Mouse (Mus musculus) erythroid progenitor cell, adult 5-6 weeks (primary cell): ENCODE data around the gene Socs7. TPM values are rescaled to one million over a fixed set of nuclear protein-coding genes. Genes with fewer than 3 reads are reported as not detected.

Source experiments
- ATAC-seq: replicated peaks from 2 replicates; pipeline ENCODE4 v1.8.0; 2016; ENCODE audit warnings: moderate number of reproducible peaks, mild to moderate bottlenecking, moderate TSS enrichment, inconsistent platforms; ENCODE audit not compliant: poor library complexity, low FRiP score, severe bottlenecking
- total RNA-seq, 2 experiments: library from RNA; stranded (forward) in 1 of 2; stranded (reverse) in 1 of 2; fragments of 150-400 nt in 1 of 2; fragments of 186-747, 209-891 nt in 1 of 2; gene quantifications; 2 replicates each; pipeline versions ENCODE4 v1.2.3 to v1.2.4; 2015 to 2017; ENCODE audit warnings: low replicate concordance in 2 of 2

Socs7 gene
- total RNA-seq, 2 experiments from 2014 or later, result 2.5 to 5.4 TPM

DNA sequence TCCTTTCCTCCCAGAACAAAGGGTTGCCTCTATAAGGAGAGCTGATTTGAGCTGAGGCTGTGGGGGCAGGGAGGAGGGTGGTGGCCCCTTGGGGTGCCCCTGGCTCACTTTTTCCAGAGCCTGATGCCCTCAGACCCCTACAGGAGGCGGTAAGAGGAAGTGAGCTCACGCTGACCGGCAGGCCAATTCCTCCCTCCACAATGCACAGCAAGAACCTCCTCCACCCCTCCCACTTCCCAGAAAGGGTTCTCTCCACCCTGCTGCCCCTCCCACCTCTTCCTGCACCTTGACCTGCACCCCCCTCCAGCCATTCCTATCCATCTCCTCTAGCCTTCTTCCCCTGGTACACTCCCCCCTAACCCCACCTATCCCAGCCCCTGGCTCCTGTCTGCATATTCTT lies 49.8 kb downstream of the Socs7 start:
- ATAC-seq, result no peak

DNA sequence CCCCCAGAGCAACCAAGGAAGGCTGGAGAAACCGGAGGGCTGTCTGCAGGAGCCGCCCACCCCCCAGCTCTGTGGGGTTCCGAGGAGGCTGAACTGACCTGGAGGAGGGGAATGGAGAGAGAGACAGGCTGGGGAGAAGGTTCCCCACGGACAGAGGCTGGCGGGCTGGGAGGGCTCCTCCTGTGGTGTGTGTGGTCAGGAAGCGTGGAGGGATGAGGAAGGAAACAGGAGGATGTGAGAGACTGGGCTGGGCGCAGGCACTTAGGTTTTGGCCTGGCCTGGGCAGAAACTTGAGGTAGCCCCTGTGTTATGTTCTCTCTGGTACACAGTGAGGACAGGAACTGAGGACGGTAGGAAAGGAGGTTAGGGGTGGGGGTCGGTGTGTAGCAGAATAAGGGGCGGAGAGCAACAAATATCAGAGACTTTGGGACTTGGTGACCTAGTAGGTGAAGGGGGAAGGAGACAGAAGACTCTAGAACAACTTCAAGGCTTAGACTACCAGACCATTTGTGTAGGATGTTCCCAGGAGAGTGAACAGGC lies 50.5 kb downstream of the Socs7 start:
- ATAC-seq, result no peak

- ATAC-seq, result peak; percentile 78
Measured at GRCm38 (mm10) chr11:97415330-97415711, 53.0 kb downstream of the Socs7 start, which contains the start of gene Arhgap23. TSS of gene Arhgap23 (plus strand) at chr11:97415533.

DNA sequence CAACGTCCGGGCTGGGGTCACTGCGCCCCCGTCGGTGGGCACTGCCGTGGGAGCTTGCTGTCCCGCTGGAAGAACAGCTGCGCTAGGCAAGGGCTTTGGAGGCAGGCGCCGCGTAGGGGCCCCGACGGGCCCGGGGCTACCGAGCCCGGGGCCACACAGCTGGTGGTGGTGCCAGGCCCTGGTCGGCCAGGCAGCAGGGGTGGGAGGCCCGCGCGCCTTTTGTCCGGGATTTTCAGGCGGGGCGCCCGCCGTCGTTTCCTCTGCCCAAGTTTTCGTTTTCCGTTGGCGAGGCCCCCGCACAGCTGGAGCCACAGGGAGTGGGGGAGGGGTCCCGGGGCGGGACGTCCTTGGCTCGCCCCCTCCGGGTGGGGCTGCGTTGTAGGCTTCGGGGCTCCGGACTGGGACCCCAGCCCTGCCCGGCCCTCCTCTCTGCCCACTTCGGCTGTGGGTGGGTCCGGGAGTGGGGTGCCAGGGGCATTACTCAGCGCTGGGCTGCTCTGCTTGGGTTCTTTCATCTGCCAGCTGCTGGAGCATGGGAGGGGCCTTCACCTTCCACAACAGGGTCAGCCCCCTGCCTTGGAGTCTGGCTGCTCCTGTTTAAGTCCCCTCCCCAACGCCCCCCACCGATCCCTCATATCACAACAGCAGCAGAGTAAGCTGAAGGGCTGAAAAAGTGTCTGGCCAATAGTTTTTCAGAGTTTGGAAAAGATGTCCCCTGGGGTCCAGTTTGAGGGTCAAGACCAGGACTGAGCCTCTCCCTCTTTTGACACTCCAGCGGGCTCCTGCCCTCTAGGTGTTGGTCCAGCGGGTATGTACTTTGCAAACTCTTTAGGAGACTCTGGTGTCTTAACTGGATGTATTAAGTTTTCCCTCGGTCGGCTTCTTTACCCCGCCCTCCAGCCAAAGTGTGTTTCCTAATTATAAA lies 53.6 kb downstream of the Socs7 start:
- no peak for ATAC-seq

- ATAC-seq, result no peak
Measured at GRCm38 (mm10) chr11:97416637-97417035, 54.3 kb downstream of the Socs7 start.

GRCm38 (mm10) chr11:97418834-97419539 lies 56.6 kb downstream of the Socs7 start:
- no peak for ATAC-seq

DNA sequence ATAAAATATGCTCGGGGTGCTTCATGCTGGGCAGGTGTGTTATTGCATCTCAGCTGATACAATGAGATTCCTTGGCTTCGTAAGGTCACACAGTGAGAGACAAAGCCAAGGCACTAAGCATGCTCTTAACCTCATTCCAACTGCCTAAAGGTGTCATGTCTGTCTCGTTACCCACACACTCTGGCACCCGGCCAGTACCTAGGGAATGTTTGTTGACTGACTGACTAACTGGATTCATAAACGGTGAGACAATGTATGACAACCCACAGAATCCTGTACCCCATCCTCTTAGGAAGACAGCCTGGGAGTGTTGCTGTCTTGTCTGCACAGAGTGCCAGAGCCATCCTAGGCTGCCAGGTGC lies 57.2 kb downstream of the Socs7 start:
- ATAC-seq, result no peak

DNA sequence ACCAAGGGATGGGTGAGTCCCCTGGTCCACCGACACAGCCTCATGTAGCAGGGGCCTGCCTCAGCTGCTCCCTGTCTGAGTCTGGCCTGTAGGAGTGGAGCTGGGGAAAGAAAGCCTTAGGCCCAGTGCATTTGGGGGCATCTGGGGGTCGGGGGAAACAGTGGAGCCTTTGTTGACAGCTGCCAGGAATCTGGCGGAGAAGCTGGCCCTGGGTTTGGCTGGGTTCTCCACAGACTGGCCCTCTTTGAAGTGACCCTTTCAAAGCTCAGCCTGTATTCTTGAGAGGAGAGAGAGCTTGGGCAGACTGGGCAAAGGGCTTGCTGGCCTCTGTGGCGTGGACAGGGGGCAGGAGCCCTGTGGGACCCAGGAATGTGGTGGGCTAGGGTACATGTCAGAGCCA lies 60.2 kb downstream of the Socs7 start:
- ATAC-seq, result no peak

DNA sequence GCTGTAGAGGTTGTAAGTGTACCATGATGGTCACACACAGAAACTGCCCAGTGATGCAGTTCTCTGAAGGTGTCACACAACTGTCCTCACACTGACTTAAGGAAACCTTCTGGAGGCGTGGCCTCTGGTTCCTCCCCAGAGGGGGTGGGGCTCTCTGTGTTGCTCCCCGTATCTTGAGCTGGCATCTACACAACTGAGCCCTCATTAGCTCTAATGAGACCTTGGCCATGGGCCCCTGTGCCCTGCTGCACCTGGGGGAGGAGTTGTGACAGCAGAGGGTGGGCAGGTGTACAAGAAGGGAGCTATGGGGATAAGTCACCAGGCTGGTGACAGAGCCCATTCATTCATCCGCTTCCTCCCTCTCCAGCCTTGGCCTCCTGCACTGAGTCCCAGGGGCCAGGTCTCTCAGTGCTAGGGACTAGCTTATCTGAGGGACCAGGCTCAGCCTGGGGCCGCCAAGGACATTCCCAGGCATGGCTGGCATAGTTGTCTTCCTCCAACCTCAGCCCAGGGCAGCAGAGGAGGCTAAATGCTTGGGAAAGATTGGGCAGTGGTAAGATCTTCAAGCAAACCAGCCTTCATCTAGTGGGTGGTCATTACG lies 61.8 kb downstream of the Socs7 start:
- peak; percentile 61 for ATAC-seq

DNA sequence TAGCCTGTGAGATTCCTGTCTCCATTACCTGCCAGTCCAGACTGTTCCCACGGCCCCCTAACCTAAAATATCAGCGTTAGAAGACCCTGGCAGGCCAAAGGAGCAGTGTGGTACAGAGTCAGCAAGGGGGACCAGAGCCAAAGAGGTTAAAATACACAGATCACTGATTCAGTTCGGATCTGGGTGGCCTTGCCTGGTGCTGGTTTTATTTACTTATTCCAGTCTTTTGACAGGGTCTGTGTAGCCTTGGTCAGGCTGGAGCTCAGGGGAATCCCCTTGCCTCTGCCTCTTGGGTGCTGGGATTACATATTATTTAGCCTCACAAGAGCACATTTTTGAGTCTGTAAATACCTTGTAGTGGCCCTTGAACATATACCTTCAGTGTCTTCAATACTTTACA lies 62.5 kb downstream of the Socs7 start:
- ATAC-seq, result no peak

DNA sequence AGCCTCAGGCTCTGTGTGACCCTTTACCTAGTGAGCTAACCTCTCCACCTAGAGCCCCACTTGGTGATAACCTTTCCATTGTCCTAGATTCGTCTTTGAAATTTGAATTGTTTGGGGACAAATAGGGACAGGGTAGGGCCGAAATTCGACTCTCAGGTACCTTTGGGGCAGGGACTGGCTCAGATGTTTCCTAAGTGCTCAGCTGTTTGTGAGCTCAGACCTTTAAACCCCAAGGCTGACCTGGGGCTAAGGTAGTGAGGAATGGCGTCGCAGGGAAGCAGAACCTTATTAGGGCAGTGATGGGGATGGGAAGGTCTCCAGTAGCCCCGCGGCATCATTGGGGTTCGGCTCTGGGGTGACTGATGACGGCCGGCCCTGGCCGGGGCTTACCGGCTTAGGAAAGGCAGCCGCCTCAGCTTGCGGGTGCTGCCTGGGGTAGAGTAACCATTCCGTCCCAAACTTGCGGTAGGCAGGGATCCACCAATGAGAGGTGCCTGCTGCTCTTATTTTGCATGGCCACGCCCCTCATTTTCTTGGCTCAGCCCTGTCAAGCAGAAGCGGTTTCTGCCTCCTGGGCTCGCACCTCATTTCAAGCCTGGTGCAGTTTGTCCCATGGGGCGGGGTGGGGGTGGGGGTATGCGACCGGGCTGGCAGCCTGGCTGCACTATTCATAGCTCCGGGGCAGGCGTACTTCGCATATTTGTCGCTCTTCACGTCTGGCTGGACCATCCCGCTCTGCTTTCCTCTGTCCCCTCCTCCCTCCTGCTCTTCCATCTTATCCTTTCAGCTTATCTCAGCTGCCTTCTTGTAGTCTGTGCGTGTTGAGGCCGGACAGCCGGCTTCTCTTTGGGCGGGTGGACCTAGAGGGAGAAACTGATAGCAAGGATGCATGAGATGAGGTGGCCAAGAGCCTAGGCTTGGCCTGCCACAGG lies 65.7 kb downstream of the Socs7 start:
- peak; percentile 77 for ATAC-seq

GRCm38 (mm10) chr11:97428726-97429077 lies 66.4 kb downstream of the Socs7 start:
- ATAC-seq, result peak; percentile 53

DNA sequence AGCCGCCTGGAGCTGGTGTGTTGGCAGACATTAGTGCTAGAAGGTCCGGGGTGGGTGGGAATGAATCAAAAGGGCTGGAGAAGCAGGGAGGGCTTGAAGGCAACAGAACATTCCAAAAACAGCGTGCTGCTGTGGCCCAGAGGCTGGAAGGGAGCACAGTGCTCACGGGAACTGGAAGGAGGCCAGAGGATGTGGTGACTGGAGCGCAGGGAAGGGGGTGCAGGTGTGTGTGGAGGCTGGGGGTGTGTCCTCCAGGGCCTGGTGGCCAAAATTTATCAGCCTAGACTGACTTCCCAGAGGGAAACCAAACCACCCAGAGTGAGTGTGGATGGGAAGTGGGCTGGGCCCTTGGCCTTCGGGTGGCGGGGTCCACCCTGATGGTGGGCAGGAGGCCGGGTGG lies 67.3 kb downstream of the Socs7 start:
- no peak for ATAC-seq

DNA sequence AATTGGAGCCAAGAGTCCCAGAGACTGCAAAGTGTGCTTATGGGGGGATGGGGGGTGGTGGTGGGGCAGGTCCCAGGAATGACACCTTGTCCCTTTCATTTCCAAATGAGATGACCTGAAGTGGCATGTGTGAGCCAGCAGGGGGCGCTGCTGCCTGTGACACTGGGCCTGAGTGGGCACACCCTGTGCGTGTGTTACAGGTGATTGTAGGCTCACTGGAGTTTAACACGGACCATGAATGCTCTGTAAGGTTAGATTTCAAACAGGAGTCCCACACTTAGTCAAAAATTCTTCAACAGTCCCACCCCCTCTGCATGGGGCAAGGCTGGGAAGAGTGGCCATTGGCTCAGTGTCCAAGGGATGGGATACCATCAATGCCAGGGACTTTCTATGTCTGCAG lies 69.7 kb downstream of the Socs7 start:
- peak; percentile 28 for ATAC-seq

DNA sequence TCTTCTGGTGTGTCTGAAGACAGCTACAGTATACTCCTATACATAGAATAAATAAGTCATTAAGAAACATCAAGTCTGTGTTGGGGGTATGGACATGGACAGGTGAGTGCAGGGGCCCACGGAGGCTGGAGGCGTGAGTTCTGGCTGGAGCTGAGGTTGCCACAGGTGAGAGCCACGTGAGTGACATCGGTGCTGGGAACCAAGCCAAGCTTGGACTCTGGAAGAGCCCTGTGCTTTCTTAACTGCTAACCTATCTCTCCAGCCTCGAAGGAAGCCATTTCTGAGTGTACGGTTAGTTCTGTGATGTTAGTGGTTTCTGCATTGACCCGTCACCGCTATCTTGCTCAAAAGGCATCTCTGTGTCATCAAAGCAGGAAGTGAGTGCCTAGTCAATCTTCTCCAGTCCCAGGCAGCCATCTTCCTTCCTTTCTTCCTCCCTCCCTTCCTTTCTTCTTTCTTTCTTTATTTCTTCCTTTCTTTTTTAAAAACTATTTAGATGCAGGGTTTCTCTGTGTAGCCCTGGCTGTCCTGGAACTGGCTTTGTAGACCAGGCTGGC lies 70.7 kb downstream of the Socs7 start:
- no peak for ATAC-seq

DNA sequence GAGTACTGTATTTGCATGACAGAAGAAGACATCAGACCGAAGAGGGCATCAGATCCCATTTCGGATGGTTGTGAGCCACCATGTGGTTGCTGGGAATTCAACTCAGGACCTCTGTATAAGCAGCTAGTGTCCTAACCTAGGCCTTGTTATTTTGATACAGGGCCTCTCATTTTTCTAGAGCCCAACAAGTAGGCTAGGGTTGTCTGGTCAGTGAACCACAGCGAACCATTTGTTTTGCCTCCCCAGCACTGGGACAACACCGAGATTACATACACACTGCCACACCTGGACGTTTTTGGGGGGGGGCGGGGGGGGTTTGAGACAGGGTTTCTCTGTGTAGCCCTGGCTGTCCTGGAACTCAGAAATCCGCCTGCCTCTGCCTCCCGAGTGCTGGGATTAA lies 71.8 kb downstream of the Socs7 start:
- ATAC-seq, result no peak

GRCm38 (mm10) chr11:97434704-97435454 lies 72.5 kb downstream of the Socs7 start:
- ATAC-seq, result peak; percentile 87

DNA sequence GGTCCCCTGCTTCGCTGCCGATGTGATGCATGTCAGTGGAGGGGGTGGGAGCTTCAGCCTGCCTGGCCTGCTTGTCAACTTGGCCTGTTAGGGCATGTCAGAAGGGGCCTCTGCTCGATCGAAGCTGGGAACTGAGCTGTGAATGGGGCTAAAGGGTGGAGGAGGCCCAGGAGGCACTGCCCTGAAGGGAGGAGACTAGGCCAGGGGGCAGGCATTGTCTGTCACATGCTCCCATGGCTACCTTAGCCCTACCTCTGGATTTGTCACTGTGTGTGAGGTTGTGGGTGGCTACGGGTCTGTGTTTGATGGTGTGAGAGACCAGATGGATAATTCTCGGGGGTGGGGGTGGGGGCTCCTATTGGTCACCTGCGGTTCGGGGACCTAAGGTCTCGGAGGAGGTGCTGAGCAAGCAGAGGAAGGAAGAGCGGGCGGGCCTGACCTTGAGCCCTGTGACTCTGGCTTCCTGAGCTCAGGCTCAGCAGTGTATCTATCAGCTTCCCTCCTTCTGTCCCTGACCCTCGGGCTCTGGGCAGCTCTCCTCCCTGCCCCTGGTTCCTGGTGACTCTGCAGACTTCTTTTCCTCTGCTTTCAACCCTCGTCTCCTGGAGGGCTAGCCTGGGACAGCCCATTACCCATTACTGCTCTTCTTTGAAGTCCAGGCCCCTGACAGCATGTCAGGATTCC lies 73.6 kb downstream of the Socs7 start:
- 0 out of 2 replicates have a peak, but pooled peaks have one; percentile 15 for ATAC-seq
